Mouse (Mus musculus): Measurements from ENCODE around the gene Ntng1.

- TF ChIP-seq CTCF (IDR thresholded peaks at IDR 0.05; ENCODE audit: extremely low read depth, insufficient read length, insufficient replicate concordance, low read depth, low read length) = no peak
- no peak for TF ChIP-seq POLR2A (IDR thresholded peaks at IDR 0.05; ENCODE audit: low read depth, low read length)
Measured at GRCm38 (mm10) chr3:109885672-109886071, 258.1 kb downstream of the Ntng1 start.

Data from small intestine, adult 2 months (tissue).